Mouse (Mus musculus): ENCODE results near the gene Marveld2. TPM values are rescaled to one million over a fixed set of nuclear protein-coding genes. Genes with fewer than 3 reads are reported as not detected.

The Marveld2 gene
- polyA plus RNA-seq, 1 experiment from 2014 or later = 2.4 TPM

DNA sequence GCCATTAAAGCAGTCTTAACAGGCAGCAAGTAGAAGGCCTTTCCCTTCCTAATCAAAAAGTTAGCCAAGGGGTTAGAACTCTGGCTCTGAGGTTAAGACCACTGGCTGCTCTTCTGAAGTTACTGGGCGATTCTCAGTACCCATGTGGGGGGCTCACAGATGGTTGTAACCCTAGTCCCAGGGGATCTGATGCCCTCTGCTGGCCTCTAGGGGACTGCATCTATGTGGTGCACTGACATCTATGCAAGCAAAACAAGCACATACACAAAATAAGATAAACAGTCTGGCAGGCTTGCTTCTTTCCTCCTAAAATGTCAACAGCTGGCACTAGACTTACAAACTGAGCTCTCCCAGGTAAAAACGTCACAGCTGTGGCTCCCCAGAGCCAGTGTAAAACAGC lies 3.9 kb downstream of the Marveld2 start:
- Histone ChIP-seq H3K4me3 (no peak overlapping the region), H3K9ac (no peak overlapping the region), H3K27me3 (peaks cover 20% of the 10 kb centered on the region), H3K27ac (no peak overlapping the region), H3K4me1 (replicated peaks) (peaks cover 9% of the 10 kb centered on the region), H3K9me3 (no peaks in the 10 kb centered on the region), H3K4me2 (no peak overlapping the region), H3K36me3 (peaks cover 18% of the 10 kb centered on the region)
- 68% methylated on average over 2 of the region's 2 CpGs for WGBS
- ATAC-seq (ENCODE audit: low FRiP score) = no peak

- no peak overlapping the region for H3K27ac ChIP-seq
- peaks cover 9% of the 10 kb centered on the region for H3K4me1 ChIP-seq (replicated peaks)
- 92% methylated on average over 10 of the region's 10 CpGs for WGBS
- H3K27me3 ChIP-seq = peaks cover 14% of the 10 kb centered on the region
- H3K36me3 ChIP-seq = peaks cover 14% of the 10 kb centered on the region
- H3K4me2 ChIP-seq = no peak overlapping the region
- H3K9me3 ChIP-seq = no peaks in the 10 kb centered on the region
- no peak overlapping the region for H3K4me3 ChIP-seq
- H3K9ac ChIP-seq = no peak overlapping the region
- ATAC-seq (ENCODE audit: low FRiP score) = no peak
Measured at GRCm38 (mm10) chr13:100612251-100612650, 4.5 kb downstream of the Marveld2 start.

- Histone ChIP-seq H3K9me3 (no peaks in the 10 kb centered on the region), H3K4me3 (no peak overlapping the region), H3K4me1 (replicated peaks) (peaks cover 2% of the 10 kb centered on the region), H3K27ac (no peak overlapping the region), H3K27me3 (peaks cover 6% of the 10 kb centered on the region), H3K36me3 (peaks cover 14% of the 10 kb centered on the region), H3K4me2 (no peak overlapping the region), H3K9ac (no peak overlapping the region)
- ATAC-seq (ENCODE audit: low FRiP score) = no peak
- 95% methylated on average over 13 of the region's 13 CpGs for WGBS
Measured at GRCm38 (mm10) chr13:100611266-100611665, 5.5 kb downstream of the Marveld2 start.

- no peak for ATAC-seq (ENCODE audit: low FRiP score)
- 92% methylated on average over 8 of the region's 8 CpGs for WGBS
- Histone ChIP-seq H3K4me2 (no peak overlapping the region), H3K36me3 (peaks cover 14% of the 10 kb centered on the region), H3K27ac (no peak overlapping the region), H3K27me3 (no peaks in the 10 kb centered on the region), H3K9me3 (no peaks in the 10 kb centered on the region), H3K4me1 (replicated peaks) (no peaks in the 10 kb centered on the region), H3K9ac (no peak overlapping the region), H3K4me3 (no peak overlapping the region)
Measured at GRCm38 (mm10) chr13:100607756-100608155, 9.0 kb downstream of the Marveld2 start.

- WGBS = 74% methylated on average over 1 of the region's 1 CpGs
- Histone ChIP-seq H3K36me3 (0 out of 2 replicates have a peak, but pooled peaks cover 3% of the 10 kb centered on the region), H3K27me3 (no peaks in the 10 kb centered on the region), H3K27ac (no peak overlapping the region), H3K4me2 (no peak overlapping the region), H3K4me3 (no peak overlapping the region), H3K9me3 (no peaks in the 10 kb centered on the region), H3K9ac (no peak overlapping the region), H3K4me1 (replicated peaks) (no peaks in the 10 kb centered on the region)
- ATAC-seq (ENCODE audit: low FRiP score) = no peak
Measured at GRCm38 (mm10) chr13:100605845-100606244, 10.9 kb downstream of the Marveld2 start.

DNA sequence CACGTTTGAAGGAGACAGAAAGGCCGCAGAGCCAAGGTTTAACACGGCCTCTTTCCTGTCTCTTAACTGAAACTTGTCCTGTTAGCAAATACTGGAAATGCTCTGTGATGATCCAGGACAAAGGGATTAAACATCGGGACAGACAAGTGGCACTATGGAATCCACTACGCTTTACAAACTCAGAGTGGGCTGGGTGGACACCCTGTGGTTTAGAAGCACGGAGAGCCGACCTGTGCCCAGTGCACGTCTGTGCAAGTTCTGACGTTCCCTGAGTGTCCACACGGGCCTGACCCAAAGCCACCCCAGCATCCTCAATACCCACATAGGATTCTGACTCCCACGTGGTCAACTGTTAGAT lies 13.1 kb downstream of the Marveld2 start:
- Histone ChIP-seq H3K36me3 (0 out of 2 replicates have a peak, but pooled peaks cover 3% of the 10 kb centered on the region), H3K9me3 (no peaks in the 10 kb centered on the region), H3K4me3 (no peak overlapping the region), H3K9ac (no peak overlapping the region), H3K4me2 (no peak overlapping the region), H3K4me1 (replicated peaks) (no peaks in the 10 kb centered on the region), H3K27me3 (no peaks in the 10 kb centered on the region), H3K27ac (no peak overlapping the region)
- ATAC-seq (ENCODE audit: low FRiP score) = no peak
- WGBS = 92% methylated on average over 11 of the region's 11 CpGs

DNA sequence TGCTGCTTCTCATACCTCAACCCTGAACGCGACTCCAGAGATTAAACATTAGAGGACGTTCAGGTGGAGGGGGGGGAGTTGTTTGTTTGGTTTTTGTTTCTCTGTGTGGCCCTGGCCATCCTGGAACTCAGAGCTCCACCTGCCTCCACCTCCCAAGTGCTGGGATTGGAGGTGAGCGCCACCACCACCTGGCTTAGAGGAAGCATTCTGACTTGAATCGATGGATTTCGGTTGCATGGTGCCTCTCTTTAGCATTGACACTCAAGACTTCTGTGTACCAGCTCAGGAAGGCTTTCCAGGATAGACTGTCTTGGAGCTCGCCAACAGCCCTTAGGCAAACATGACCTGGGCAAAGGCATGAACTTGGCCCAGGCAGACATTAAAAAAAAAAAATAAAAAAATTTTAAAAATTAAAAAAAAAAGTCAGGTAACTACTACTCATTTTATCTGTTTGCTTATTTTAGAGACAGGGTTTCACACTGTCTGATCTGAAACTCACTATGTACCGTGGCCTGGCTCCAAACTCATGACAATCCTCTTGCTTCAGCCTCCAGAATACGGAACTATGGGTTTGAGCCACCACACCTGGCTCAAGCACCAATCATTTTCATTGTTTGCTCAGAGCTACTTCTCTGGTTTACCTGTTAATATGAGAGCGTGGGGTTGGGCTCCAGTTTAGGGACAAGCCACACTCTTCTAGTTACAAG lies 13.6 kb downstream of the Marveld2 start:
- no peaks in the 10 kb centered on the region for H3K27me3 ChIP-seq
- H3K4me3 ChIP-seq = no peak overlapping the region
- no peak overlapping the region for H3K9ac ChIP-seq
- no peak overlapping the region for H3K27ac ChIP-seq
- ATAC-seq (ENCODE audit: low FRiP score) = no peak
- no peaks in the 10 kb centered on the region for H3K4me1 ChIP-seq (replicated peaks)
- 86% methylated on average over 10 of the region's 10 CpGs for WGBS
- 0 out of 2 replicates have a peak, but pooled peaks cover 3% of the 10 kb centered on the region for H3K36me3 ChIP-seq
- H3K4me2 ChIP-seq = no peak overlapping the region
- H3K9me3 ChIP-seq = no peaks in the 10 kb centered on the region

DNA sequence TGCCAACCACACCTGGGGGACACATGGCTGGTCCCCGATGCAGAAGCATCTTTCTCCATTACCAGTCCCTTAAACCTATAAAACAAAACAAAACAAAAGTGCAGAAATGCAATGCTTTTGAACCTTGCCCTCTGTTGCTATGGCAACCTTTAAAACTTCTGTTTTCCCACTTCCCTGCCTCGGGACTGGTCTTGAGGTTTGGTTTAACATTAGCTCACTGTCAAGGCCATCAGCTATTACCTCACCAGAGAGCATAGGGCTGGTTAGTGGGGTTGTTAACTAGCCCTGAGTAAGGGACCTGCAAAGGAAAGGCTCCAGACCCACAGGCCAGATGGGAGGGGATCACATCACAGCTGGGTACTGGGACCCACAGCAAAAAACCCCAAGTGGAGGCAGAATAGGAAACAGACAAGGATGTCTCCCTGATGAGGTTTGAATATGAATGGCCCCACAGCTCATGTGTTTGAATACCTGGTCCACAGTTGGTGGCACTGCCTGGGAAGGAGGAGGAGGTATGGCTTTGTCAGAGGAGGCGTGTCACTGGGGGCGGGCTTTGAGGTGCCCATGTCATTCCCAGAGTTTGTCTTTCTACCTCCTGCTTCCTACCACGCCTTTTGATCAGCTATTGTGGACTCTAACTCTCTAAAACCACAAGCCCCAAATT lies 14.4 kb downstream of the Marveld2 start:
- Histone ChIP-seq H3K9ac (no peak overlapping the region), H3K4me2 (no peak overlapping the region), H3K27me3 (no peaks in the 10 kb centered on the region), H3K4me1 (replicated peaks) (no peaks in the 10 kb centered on the region), H3K4me3 (no peak overlapping the region), H3K9me3 (no peaks in the 10 kb centered on the region), H3K36me3 (no peaks in the 10 kb centered on the region), H3K27ac (no peak overlapping the region)
- WGBS = 60% methylated on average over 5 of the region's 5 CpGs
- ATAC-seq (ENCODE audit: low FRiP score) = no peak

- Histone ChIP-seq H3K4me2 (no peak overlapping the region), H3K9me3 (no peaks in the 10 kb centered on the region), H3K4me1 (replicated peaks) (no peaks in the 10 kb centered on the region), H3K9ac (no peak overlapping the region), H3K36me3 (no peaks in the 10 kb centered on the region), H3K27me3 (no peaks in the 10 kb centered on the region), H3K4me3 (no peak overlapping the region), H3K27ac (no peak overlapping the region)
- ATAC-seq (ENCODE audit: low FRiP score) = no peak
- 72% methylated on average over 8 of the region's 8 CpGs for WGBS
Measured at GRCm38 (mm10) chr13:100601034-100601433, 15.7 kb downstream of the Marveld2 start.

- Histone ChIP-seq H3K9ac (no peak overlapping the region), H3K4me3 (no peak overlapping the region), H3K4me1 (replicated peaks) (no peaks in the 10 kb centered on the region), H3K36me3 (no peaks in the 10 kb centered on the region), H3K27me3 (no peaks in the 10 kb centered on the region), H3K4me2 (no peak overlapping the region), H3K27ac (no peak overlapping the region), H3K9me3 (no peaks in the 10 kb centered on the region)
- WGBS = 87% methylated on average over 12 of the region's 12 CpGs
- no peak for ATAC-seq (ENCODE audit: low FRiP score)
Measured at GRCm38 (mm10) chr13:100600317-100600716, 16.5 kb downstream of the Marveld2 start.

DNA sequence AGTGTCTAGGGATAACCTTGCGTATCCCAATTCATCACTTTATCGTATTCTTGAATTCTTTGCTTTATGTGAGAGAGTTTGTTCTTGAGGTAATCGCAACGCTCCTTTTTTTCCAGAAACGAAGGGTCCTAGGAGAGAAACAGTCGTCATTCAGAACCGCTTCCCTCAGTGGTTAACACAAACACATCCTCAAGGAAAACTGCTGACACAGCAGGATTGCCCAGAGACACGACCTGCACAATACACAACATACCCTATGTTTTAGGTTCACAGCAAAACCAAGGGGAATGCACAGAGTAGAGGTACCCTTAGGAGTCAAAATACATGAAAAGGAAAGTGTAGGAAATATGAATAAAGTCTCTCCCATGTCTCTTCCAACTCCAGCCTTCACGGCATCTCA lies 19.5 kb downstream of the Marveld2 start:
- WGBS = 83% methylated on average over 9 of the region's 9 CpGs
- H3K27ac ChIP-seq = no peak overlapping the region
- no peak for ATAC-seq (ENCODE audit: low FRiP score)
- H3K36me3 ChIP-seq = no peaks in the 10 kb centered on the region
- H3K4me1 ChIP-seq (replicated peaks) = no peaks in the 10 kb centered on the region
- no peak overlapping the region for H3K4me3 ChIP-seq
- H3K9ac ChIP-seq = no peak overlapping the region
- no peak overlapping the region for H3K4me2 ChIP-seq
- no peaks in the 10 kb centered on the region for H3K9me3 ChIP-seq
- no peaks in the 10 kb centered on the region for H3K27me3 ChIP-seq

DNA sequence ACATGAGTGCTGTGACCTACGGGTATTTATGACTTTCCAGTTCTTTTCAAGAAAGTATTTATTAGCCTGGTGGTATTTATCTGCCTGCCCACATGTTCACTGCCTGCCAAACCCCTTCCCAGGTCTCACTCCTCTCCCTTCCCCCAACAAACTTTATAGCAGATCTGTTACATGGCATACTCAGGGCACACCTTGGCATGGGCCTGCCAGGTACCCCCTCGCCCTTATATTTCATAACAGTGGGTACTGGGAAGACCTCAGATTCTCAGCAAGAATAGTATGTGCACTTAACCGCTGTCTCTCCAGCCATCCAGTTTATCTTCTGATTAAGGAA lies 21.3 kb downstream of the Marveld2 start:
- Histone ChIP-seq H3K4me2 (no peak overlapping the region), H3K27ac (no peak overlapping the region), H3K27me3 (no peaks in the 10 kb centered on the region), H3K36me3 (no peaks in the 10 kb centered on the region), H3K4me1 (replicated peaks) (no peaks in the 10 kb centered on the region), H3K9me3 (no peaks in the 10 kb centered on the region), H3K9ac (no peak overlapping the region), H3K4me3 (no peak overlapping the region)
- no peak for ATAC-seq (ENCODE audit: low FRiP score)
- 85% methylated on average over 3 of the region's 3 CpGs for WGBS

Measured in hindbrain, embryonic 13.5 days (tissue).